Comparison of ENCODE assay signal across 9 mouse cellular contexts in genomic region chr19:58859357-58859756, GRCm38 (mm10).
DNase-seq lines count a peak whose midpoint lies in the region; ATAC-seq and TF ChIP-seq lines count a peak whose summit lies in the region.
"Had no signal": no experiment of that assay in that cellular context is flagged by ENCODE, and none has a peak within 500 bp of the region (broad histone marks: within the 10 kb centered on the region; RNA-seq: fewer than 3 reads in every experiment).

No protein-coding gene starts in this region.

- DNase-seq in cerebellum, adult 18-20 months, result peak; percentile 9 to 14
- DNase-seq in cerebellum, postnatal 4 days (ENCODE audit: low spot score in 2 of 2), result no peak
- DNase-seq in lung, postnatal 0 days (ENCODE audit: low spot score), result no peak
- DNase-seq in cerebellum, adult 9-10 months, result no peak
- DNase-seq in spleen, postnatal 36 days (ENCODE audit: low spot score in 2 of 2), result no peak
- DNase-seq: layer of hippocampus, adult 9-11 months had no signal

- no peaks in the 10 kb centered on the region for H3K36me3 ChIP-seq in lung, embryonic 15.5 days
- no peaks in the 10 kb centered on the region for H3K36me3 ChIP-seq in lung, postnatal 0 days (ENCODE audit: insufficient read depth, low read length)
- H3K36me3 ChIP-seq in intestine, embryonic 15.5 days, result no peaks in the 10 kb centered on the region
- no peaks in the 10 kb centered on the region for H3K36me3 ChIP-seq in stomach, embryonic 14.5 days (ENCODE audit: control insufficient read depth, insufficient read depth, low read length)

- peaks cover 20% of the 10 kb centered on the region for H3K4me1 ChIP-seq in lung, embryonic 15.5 days
- H3K4me1 ChIP-seq in lung, postnatal 0 days (ENCODE audit: insufficient read depth, low read depth, low read length), result peaks cover 6% of the 10 kb centered on the region; the same call in 1 of the 2 replicates
- peaks cover 19% of the 10 kb centered on the region for H3K4me1 ChIP-seq in intestine, embryonic 15.5 days (replicated peaks)
- peaks cover 5% of the 10 kb centered on the region for H3K4me1 ChIP-seq in stomach, embryonic 14.5 days (ENCODE audit: control insufficient read depth, insufficient read depth, low read length)

- no peak for ATAC-seq in lung, embryonic 15.5 days (ENCODE audit: borderline replicate concordance, extremely low read depth, low FRiP score, low TSS enrichment)
- no peak for ATAC-seq in lung, postnatal 0 days
- ATAC-seq in intestine, embryonic 15.5 days, result no peak
- no peak for ATAC-seq in stomach, embryonic 14.5 days (ENCODE audit: insufficient number of reproducible peaks, insufficient read depth, low FRiP score, low read depth)

- no peak for TF ChIP-seq EP300 in lung, postnatal 0 days (IDR thresholded peaks at IDR 0.05)

- peak overlapping the region; percentile 95 for H3K4me2 ChIP-seq in lung, embryonic 15.5 days
- no peak overlapping the region for H3K4me2 ChIP-seq in lung, postnatal 0 days (replicated peaks; ENCODE audit: low read depth, low read length)
- H3K4me2 ChIP-seq in intestine, embryonic 15.5 days (replicated peaks), result peak overlapping the region; percentile 96
- H3K4me2 ChIP-seq in stomach, embryonic 14.5 days (replicated peaks; ENCODE audit: low read depth, low read length), result peak overlapping the region; percentile 94

- no peaks in the 10 kb centered on the region for H3K9me3 ChIP-seq in lung, embryonic 15.5 days
- H3K9me3 ChIP-seq in lung, postnatal 0 days (ENCODE audit: low read length), result no peaks in the 10 kb centered on the region
- no peaks in the 10 kb centered on the region for H3K9me3 ChIP-seq in intestine, embryonic 15.5 days
- no peaks in the 10 kb centered on the region for H3K9me3 ChIP-seq in stomach, embryonic 14.5 days (ENCODE audit: control insufficient read depth, low read depth, low read length)

- peaks cover 7% of the 10 kb centered on the region for H3K27me3 ChIP-seq in lung, embryonic 15.5 days
- peaks cover 6% of the 10 kb centered on the region; the same call in 1 of the 2 replicates for H3K27me3 ChIP-seq in lung, postnatal 0 days (replicated peaks; ENCODE audit: insufficient read depth, low read length)
- H3K27me3 ChIP-seq in intestine, embryonic 15.5 days (replicated peaks), result no peaks in the 10 kb centered on the region
- H3K27me3 ChIP-seq in stomach, embryonic 14.5 days (ENCODE audit: control insufficient read depth, insufficient read depth, low read length), result no peaks in the 10 kb centered on the region

- H3K27ac ChIP-seq in lung, embryonic 15.5 days, result no peak overlapping the region
- no peak overlapping the region for H3K27ac ChIP-seq in lung, postnatal 0 days (ENCODE audit: low read length)
- H3K27ac ChIP-seq in intestine, embryonic 15.5 days, result no peak overlapping the region
- no peak overlapping the region for H3K27ac ChIP-seq in stomach, embryonic 14.5 days (ENCODE audit: low read length)

- no peak overlapping the region for H3K9ac ChIP-seq in lung, embryonic 15.5 days
- H3K9ac ChIP-seq in lung, postnatal 0 days (replicated peaks; ENCODE audit: low read depth), result no peak overlapping the region
- 0 out of 2 replicates have a peak overlapping the region, but pooled peaks have one; percentile 52 for H3K9ac ChIP-seq in intestine, embryonic 15.5 days
- no peak overlapping the region for H3K9ac ChIP-seq in stomach, embryonic 14.5 days (replicated peaks; ENCODE audit: low read depth, low read length)

- WGBS in lung, embryonic 15.5 days, result 19% methylated on average over 6 of the region's 6 CpGs
- WGBS in lung, postnatal 0 days, result 23% methylated on average over 6 of the region's 6 CpGs
- 20% methylated on average over 6 of the region's 6 CpGs for WGBS in intestine, embryonic 15.5 days
- WGBS in stomach, embryonic 14.5 days, result 18% methylated on average over 6 of the region's 6 CpGs

- TF ChIP-seq CTCF in lung, postnatal 0 days (IDR thresholded peaks at IDR 0.05), result no peak

- H3K4me3 ChIP-seq in lung, embryonic 15.5 days, result peak overlapping the region; percentile 56
- no peak overlapping the region for H3K4me3 ChIP-seq in lung, postnatal 0 days (ENCODE audit: low read depth, low read length)
- peak overlapping the region; percentile 59 for H3K4me3 ChIP-seq in intestine, embryonic 15.5 days (replicated peaks)
- H3K4me3 ChIP-seq in stomach, embryonic 14.5 days (ENCODE audit: low read depth, low read length), result peak overlapping the region; percentile 55

Comparison
In these comparisons a context has a peak if more than half of its experiments do, and no peak if none do; other contexts are left out.
1. DNase-seq: peak in cerebellum, adult 18-20 months (2 of 2); none in cerebellum, postnatal 4 days (0 of 2), lung, postnatal 0 days (single experiment), cerebellum, adult 9-10 months (single experiment) and spleen, postnatal 36 days (0 of 2).